Mouse (Mus musculus) kidney, adult 2 months (tissue): Measurements from ENCODE around the gene Cxcl17.

Experiments
- CTCF ChIP-seq: fragments of 200-500 bp; conservative IDR thresholded peaks from 2 replicates; pipeline ENCODE4 v1.5.1; 2011; ENCODE audit warnings: low read depth, mild to moderate bottlenecking, control low read depth, low read length, moderate library complexity, mixed read lengths; ENCODE audit not compliant: insufficient read depth, insufficient read length
- POLR2A ChIP-seq: fragments of 200-500 bp; IDR thresholded peaks from one replicate; pipeline ENCODE4 v1.6.1; 2011; ENCODE audit warnings: low read depth, low read length, control low read depth

DNA sequence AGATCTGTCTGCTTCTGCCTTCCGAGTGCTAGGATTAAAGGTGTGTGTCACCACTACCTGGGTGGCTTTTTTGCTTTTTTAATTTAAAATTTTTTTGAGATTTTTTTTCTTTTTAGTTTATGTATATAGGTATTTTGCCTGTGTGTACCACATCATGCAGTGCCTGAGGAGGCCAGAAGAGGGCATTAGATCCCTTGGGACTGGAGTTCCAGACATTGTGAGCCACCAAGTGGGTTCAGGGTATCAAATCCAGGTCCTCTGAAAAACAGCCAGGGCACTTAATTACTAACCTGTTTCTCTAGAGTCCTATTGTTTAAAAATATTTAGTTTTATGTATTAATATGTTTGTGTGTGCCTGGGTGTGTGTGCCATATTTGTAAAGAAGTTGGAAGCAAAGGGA lies 4.9 kb upstream of the Cxcl17 start:
- TF ChIP-seq CTCF = peak; percentile 63
- TF ChIP-seq POLR2A = no peak
